Mouse (Mus musculus) midbrain, embryonic 13.5 days (tissue): Measurements from ENCODE around the gene Mrps35. TPM values are rescaled to one million over a fixed set of nuclear protein-coding genes. Genes with fewer than 3 reads are reported as not detected.

Experiments
- ATAC-seq: fragments of 200-750 bp; cut with Nextera tagmentation; 2 replicates; pipeline ENCODE4 v1.8.0; 2017; ENCODE audit warnings: mild to moderate bottlenecking, moderate TSS enrichment, moderate library complexity
- H3K27ac ChIP-seq: fragments of 300-500 bp; sonication (generic); 2 replicates; pipeline ENCODE4 v1.5.1; 2015; ENCODE audit warnings: inconsistent platforms, mild to moderate bottlenecking, moderate library complexity
- H3K27me3 ChIP-seq: fragments of 300-500 bp; sonication (generic); 2 replicates; pipeline ENCODE4 v1.6.1; 2015; ENCODE audit warnings: mild to moderate bottlenecking, inconsistent platforms
- H3K36me3 ChIP-seq: fragments of 300-500 bp; sonication (generic); 2 replicates; pipeline ENCODE4 v1.6.1; 2015; ENCODE audit warnings: mild to moderate bottlenecking, inconsistent platforms
- H3K4me1 ChIP-seq: fragments of 300-500 bp; sonication (generic); replicated peaks from 2 replicates; pipeline ENCODE4 v1.6.1; 2015; ENCODE audit warnings: inconsistent platforms
- H3K4me2 ChIP-seq: fragments of 300-500 bp; sonication (generic); replicated peaks from 2 replicates; pipeline ENCODE4 v1.6.1; 2015; ENCODE audit warnings: moderate library complexity, mild to moderate bottlenecking, inconsistent platforms
- H3K4me3 ChIP-seq: fragments of 300-500 bp; sonication (generic); replicated peaks from 2 replicates; pipeline ENCODE4 v1.5.1; 2015; ENCODE audit warnings: mild to moderate bottlenecking, inconsistent platforms
- H3K9ac ChIP-seq: fragments of 300-500 bp; sonication (generic); replicated peaks from 2 replicates; pipeline ENCODE4 v1.6.1; 2015; ENCODE audit warnings: mild to moderate bottlenecking, inconsistent platforms
- H3K9me3 ChIP-seq: fragments of 300-500 bp; sonication (generic); 2 replicates; pipeline ENCODE4 v1.6.1; 2016; ENCODE audit warnings: mild to moderate bottlenecking, inconsistent platforms
- WGBS: fragments of 180-500 bp; shearing (Covaris S2); methylation state at CpG from one replicate; pipeline ENCODE4 v1.1.7; 2015; 5-methylcytosine and 5-hydroxymethylcytosine counted together
- polyA plus RNA-seq: library from polyadenylated mRNA; unstranded; fragments of >200 nt; fragmentation: Nextera tagmentation; extraction: Ambion mirVana; gene quantifications from 2 replicates; pipeline ENCODE4 v1.2.1, GENCODE M21; 2015

The Mrps35 gene
- polyA plus RNA-seq, 1 experiment from 2014 or later: 74.7 TPM

GRCm38 (mm10) chr6:147032303-147032925, 10.2 kb upstream of the Mrps35 start, which contains the start of gene Rep15:
Gene Rep15 (plus strand): TSS chr6:147032584.
- no peak within 1 kb of the TSS for H3K27ac ChIP-seq
- no peak for ATAC-seq
- H3K9me3 ChIP-seq: no peaks in the 10 kb centered on the region
- H3K9ac ChIP-seq: peak within 1 kb of the TSS; percentile 23; the same call in 1 of the 2 replicates
- no peaks in the 10 kb centered on the region for H3K36me3 ChIP-seq
- no peak within 1 kb of the TSS for H3K4me2 ChIP-seq
- H3K4me1 ChIP-seq: no peaks in the 10 kb centered on the region
- H3K4me3 ChIP-seq: no peak within 1 kb of the TSS
- 41% methylated on average over 13 of the region's 13 CpGs for WGBS
- H3K27me3 ChIP-seq: no peaks in the 10 kb centered on the region

- no peaks in the 10 kb centered on the region for H3K9me3 ChIP-seq
- ATAC-seq: no peak
These were observed 1.1 kb downstream of the Mrps35 start for GRCm38 (mm10) chr6:147043633-147044032.

GRCm38 (mm10) chr6:147049239-147049805, 6.8 kb downstream of the Mrps35 start:
- Histone ChIP-seq H3K9ac (no peak overlapping the region), H3K36me3 (peaks cover 63% of the 10 kb centered on the region), H3K4me2 (no peak overlapping the region), H3K27me3 (no peaks in the 10 kb centered on the region), H3K4me3 (no peak overlapping the region), H3K4me1 (peaks cover 2% of the 10 kb centered on the region), H3K27ac (no peak overlapping the region), H3K9me3 (no peaks in the 10 kb centered on the region)
- ATAC-seq: no peak
- WGBS: 95% methylated on average over 13 of the region's 13 CpGs

More at GRCm38 (mm10) chr6:147043633-147044032, 1.1 kb downstream of the Mrps35 start:
- peak overlapping the region; percentile 65 for H3K4me2 ChIP-seq
- H3K27me3 ChIP-seq: peaks cover 12% of the 10 kb centered on the region
- H3K4me1 ChIP-seq: peaks cover 19% of the 10 kb centered on the region
- H3K36me3 ChIP-seq: peaks cover 19% of the 10 kb centered on the region
- WGBS: 48% methylated on average over 7 of the region's 7 CpGs
- H3K4me3 ChIP-seq: peak overlapping the region; percentile 91
- peak overlapping the region; percentile 92 for H3K9ac ChIP-seq
- H3K27ac ChIP-seq: no peak overlapping the region

GRCm38 (mm10) chr6:147051666-147052065, 9.1 kb downstream of the Mrps35 start:
- ATAC-seq: no peak
- Histone ChIP-seq H3K27ac (no peak overlapping the region), H3K4me3 (no peak overlapping the region), H3K4me1 (no peaks in the 10 kb centered on the region), H3K27me3 (no peaks in the 10 kb centered on the region), H3K4me2 (no peak overlapping the region), H3K9ac (no peak overlapping the region), H3K9me3 (no peaks in the 10 kb centered on the region), H3K36me3 (peaks cover 84% of the 10 kb centered on the region)
- WGBS: 95% methylated on average over 8 of the region's 8 CpGs

- H3K4me3 ChIP-seq: no peak overlapping the region
- H3K27me3 ChIP-seq: no peaks in the 10 kb centered on the region
- H3K4me1 ChIP-seq: no peaks in the 10 kb centered on the region
- H3K36me3 ChIP-seq: peaks cover 82% of the 10 kb centered on the region
- no peak for ATAC-seq
- H3K9me3 ChIP-seq: no peaks in the 10 kb centered on the region
- no peak overlapping the region for H3K9ac ChIP-seq
- 95% methylated on average over 9 of the region's 9 CpGs for WGBS
- H3K4me2 ChIP-seq: no peak overlapping the region
- no peak overlapping the region for H3K27ac ChIP-seq
These were observed 9.9 kb downstream of the Mrps35 start for GRCm38 (mm10) chr6:147052440-147052839.

GRCm38 (mm10) chr6:147053785-147054646, 11.5 kb downstream of the Mrps35 start:
- H3K36me3 ChIP-seq: peaks cover 76% of the 10 kb centered on the region
- H3K4me3 ChIP-seq: no peak overlapping the region
- H3K4me1 ChIP-seq: no peaks in the 10 kb centered on the region
- no peak for ATAC-seq
- no peaks in the 10 kb centered on the region for H3K27me3 ChIP-seq
- no peak overlapping the region for H3K4me2 ChIP-seq
- no peak overlapping the region for H3K9ac ChIP-seq
- H3K27ac ChIP-seq: no peak overlapping the region
- no peaks in the 10 kb centered on the region for H3K9me3 ChIP-seq
- WGBS: 92% methylated on average over 19 of the region's 19 CpGs

GRCm38 (mm10) chr6:147055374-147055977, 12.9 kb downstream of the Mrps35 start:
- Histone ChIP-seq H3K27ac (no peak overlapping the region), H3K4me1 (no peaks in the 10 kb centered on the region), H3K27me3 (no peaks in the 10 kb centered on the region), H3K9ac (no peak overlapping the region), H3K9me3 (no peaks in the 10 kb centered on the region), H3K4me2 (no peak overlapping the region), H3K36me3 (peaks cover 71% of the 10 kb centered on the region), H3K4me3 (no peak overlapping the region)
- no peak for ATAC-seq
- 93% methylated on average over 10 of the region's 10 CpGs for WGBS

- Histone ChIP-seq H3K36me3 (peaks cover 73% of the 10 kb centered on the region), H3K4me1 (no peaks in the 10 kb centered on the region), H3K27me3 (no peaks in the 10 kb centered on the region), H3K4me3 (no peak overlapping the region), H3K27ac (no peak overlapping the region), H3K9me3 (no peaks in the 10 kb centered on the region), H3K9ac (no peak overlapping the region), H3K4me2 (no peak overlapping the region)
- ATAC-seq: no peak
- 69% methylated on average over 7 of the region's 7 CpGs for WGBS
These were observed 16.8 kb downstream of the Mrps35 start for GRCm38 (mm10) chr6:147059326-147059725.

- H3K27me3 ChIP-seq: no peaks in the 10 kb centered on the region
- 85% methylated on average over 9 of the region's 9 CpGs for WGBS
- H3K4me1 ChIP-seq: no peaks in the 10 kb centered on the region
- ATAC-seq: peak; percentile 76
- H3K9me3 ChIP-seq: no peaks in the 10 kb centered on the region
- H3K27ac ChIP-seq: 0 out of 2 replicates have a peak overlapping the region, but pooled peaks have one; percentile 6
- H3K9ac ChIP-seq: no peak overlapping the region
- H3K36me3 ChIP-seq: peaks cover 60% of the 10 kb centered on the region
- no peak overlapping the region for H3K4me3 ChIP-seq
- no peak overlapping the region for H3K4me2 ChIP-seq
These were observed 19.1 kb downstream of the Mrps35 start for GRCm38 (mm10) chr6:147061630-147062029.

- 77% methylated on average over 7 of the region's 7 CpGs for WGBS
- no peaks in the 10 kb centered on the region for H3K4me1 ChIP-seq
- 0 out of 2 replicates have a peak, but pooled peaks have one; percentile 49 for ATAC-seq
- H3K36me3 ChIP-seq: peaks cover 60% of the 10 kb centered on the region
- H3K4me3 ChIP-seq: no peak overlapping the region
- no peaks in the 10 kb centered on the region for H3K27me3 ChIP-seq
- peak overlapping the region; percentile 41; the same call in 1 of the 2 replicates for H3K27ac ChIP-seq
- no peaks in the 10 kb centered on the region for H3K9me3 ChIP-seq
- H3K4me2 ChIP-seq: no peak overlapping the region
- no peak overlapping the region for H3K9ac ChIP-seq
These were observed 19.5 kb downstream of the Mrps35 start for GRCm38 (mm10) chr6:147062034-147062433.

GRCm38 (mm10) chr6:147062694-147063093, 20.1 kb downstream of the Mrps35 start:
- H3K36me3 ChIP-seq: peaks cover 65% of the 10 kb centered on the region
- 94% methylated on average over 7 of the region's 7 CpGs for WGBS

More at GRCm38 (mm10) chr6:147062694-147063093, 20.1 kb downstream of the Mrps35 start:
- H3K4me2 ChIP-seq: no peak overlapping the region
- H3K4me1 ChIP-seq: no peaks in the 10 kb centered on the region
- no peak overlapping the region for H3K4me3 ChIP-seq
- H3K9me3 ChIP-seq: no peaks in the 10 kb centered on the region
- H3K27ac ChIP-seq: no peak overlapping the region
- no peak overlapping the region for H3K9ac ChIP-seq
- no peaks in the 10 kb centered on the region for H3K27me3 ChIP-seq
- ATAC-seq: no peak
